Mouse (Mus musculus) kidney, adult 2 months (tissue): Measurements from ENCODE around the gene Aoah.
A peak's percentile ranks its signal among the peaks of the same experiment; 100 is the strongest.

Experiments used
- CTCF ChIP-seq: fragments of 200-500 bp; conservative IDR thresholded peaks from 2 replicates; pipeline ENCODE4 v1.5.1; 2011; ENCODE audit warnings: low read depth, mild to moderate bottlenecking, control low read depth, low read length, moderate library complexity, mixed read lengths; ENCODE audit not compliant: insufficient read depth, insufficient read length
- POLR2A ChIP-seq: fragments of 200-500 bp; IDR thresholded peaks from one replicate; pipeline ENCODE4 v1.6.1; 2011; ENCODE audit warnings: low read depth, low read length, control low read depth

DNA sequence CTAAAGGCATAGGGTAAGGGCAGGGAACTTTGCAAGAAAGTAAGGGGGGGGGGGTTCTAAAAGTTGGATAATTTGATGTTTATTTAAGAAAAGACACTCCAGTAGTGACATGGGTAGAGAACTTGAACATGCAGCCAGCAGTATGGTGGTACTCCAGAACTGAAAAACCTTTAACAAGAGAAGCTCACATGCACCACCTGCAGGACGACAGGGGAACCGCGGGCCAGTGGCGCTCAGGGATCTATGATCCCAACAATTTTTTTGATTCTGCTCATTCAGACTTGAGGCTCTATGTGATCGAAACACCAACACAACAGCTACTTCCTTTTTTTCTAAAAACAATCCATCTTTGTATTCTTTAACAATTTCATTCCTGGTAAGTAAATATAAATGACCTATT, 143.5 kb downstream of the Aoah start:
- TF ChIP-seq CTCF (peak; percentile 71), POLR2A (no peak)
